Mouse (Mus musculus): ENCODE data around the gene Nrcam. TPM values are rescaled to one million over a fixed set of nuclear protein-coding genes. Genes with fewer than 3 reads are reported as not detected.

The Nrcam gene
- total RNA-seq, 2 experiments from 2014 or later, result 510 to 546 TPM

- DNase-seq (ENCODE audit: low spot score in 2 of 2), result no peak
These were observed 93.6 kb downstream of the Nrcam start for GRCm38 (mm10) chr12:44422154-44422866.

GRCm38 (mm10) chr12:44422867-44423255 is 94.2 kb downstream of the Nrcam start:
- DNase-seq (ENCODE audit: low spot score in 2 of 2), result no peak
- Histone ChIP-seq H3K4me3 (no peak overlapping the region), H3K27ac (no peak overlapping the region)
- no peak for TF ChIP-seq CTCF (conservative IDR thresholded peaks at IDR 0.05)

More at GRCm38 (mm10) chr12:44422154-44422866, 93.6 kb downstream of the Nrcam start:
- Histone ChIP-seq H3K27ac (no peak overlapping the region), H3K4me3 (no peak overlapping the region)
- no peak for TF ChIP-seq CTCF (conservative IDR thresholded peaks at IDR 0.05)

DNA sequence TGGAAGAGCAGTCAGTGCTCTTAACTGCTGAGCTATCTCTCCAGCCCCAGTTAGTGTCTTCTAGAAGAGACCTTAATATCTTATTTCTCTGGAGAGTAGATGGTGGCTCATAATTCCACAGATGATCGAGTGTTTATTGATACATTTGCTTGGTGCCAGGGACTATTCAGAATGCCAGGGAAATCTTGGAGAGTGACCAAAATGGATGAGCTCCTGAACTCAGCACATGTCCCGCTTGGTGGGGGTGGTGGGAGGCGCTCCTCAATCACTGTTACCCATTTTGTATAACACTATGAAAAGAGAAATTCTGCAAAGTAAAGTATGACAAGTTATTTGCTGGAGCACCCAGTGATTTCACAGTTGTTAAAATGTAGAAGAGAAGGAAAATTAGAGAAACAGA is 95.3 kb downstream of the Nrcam start:
- no peak for TF ChIP-seq CTCF (conservative IDR thresholded peaks at IDR 0.05)
- H3K4me3 ChIP-seq, result no peak overlapping the region
- H3K27ac ChIP-seq, result no peak overlapping the region
- DNase-seq (ENCODE audit: low spot score in 2 of 2), result peak; percentile 52 to 61

DNA sequence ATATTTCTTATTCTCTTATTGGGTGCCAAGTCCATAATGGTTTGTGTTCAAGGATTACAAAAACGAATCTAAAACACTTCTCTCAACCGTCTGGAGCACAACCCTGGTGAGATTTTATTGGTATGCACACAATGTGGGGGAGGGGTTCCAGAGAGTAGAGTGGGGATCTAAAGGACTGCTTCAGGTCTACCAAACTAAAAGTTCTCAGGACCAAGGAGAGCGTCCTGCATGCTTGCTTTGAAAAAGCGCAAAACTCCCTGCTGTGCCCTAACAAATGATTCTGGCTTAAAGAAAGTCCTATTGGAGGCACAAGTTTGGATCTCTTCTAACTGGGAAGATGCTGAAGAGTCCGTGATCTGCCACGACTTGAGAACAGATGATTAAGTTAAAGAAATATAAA is 96.4 kb downstream of the Nrcam start:
- no peak for DNase-seq (ENCODE audit: low spot score in 2 of 2)
- TF ChIP-seq CTCF (conservative IDR thresholded peaks at IDR 0.05), result no peak
- H3K27ac ChIP-seq, result no peak overlapping the region
- H3K4me3 ChIP-seq, result no peak overlapping the region

DNA sequence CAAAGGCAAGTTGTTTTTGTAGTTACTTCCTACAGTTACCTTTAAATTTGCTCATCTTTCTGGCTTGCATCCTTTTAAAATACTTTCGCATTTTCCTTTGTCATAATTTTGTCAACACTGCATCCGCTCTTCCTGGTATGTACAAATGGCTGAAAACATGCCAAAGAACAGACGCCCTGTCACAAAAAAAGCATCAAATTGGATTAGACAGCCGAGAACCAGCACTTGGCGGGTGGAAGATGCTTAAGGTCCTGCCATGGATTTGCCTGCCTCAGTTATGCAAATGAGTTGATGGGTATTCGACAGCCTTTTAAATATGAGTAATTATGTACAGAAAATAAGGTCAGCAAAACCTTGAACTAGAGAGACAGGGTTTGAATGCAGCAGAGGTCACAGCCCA is 101.7 kb downstream of the Nrcam start:
- peak in 1 of 2 experiments; percentile 44 for DNase-seq (ENCODE audit: low spot score in 2 of 2)
- no peak overlapping the region for H3K4me3 ChIP-seq
- H3K27ac ChIP-seq, result peak overlapping the region; percentile 73
- TF ChIP-seq CTCF (conservative IDR thresholded peaks at IDR 0.05), result no peak

DNA sequence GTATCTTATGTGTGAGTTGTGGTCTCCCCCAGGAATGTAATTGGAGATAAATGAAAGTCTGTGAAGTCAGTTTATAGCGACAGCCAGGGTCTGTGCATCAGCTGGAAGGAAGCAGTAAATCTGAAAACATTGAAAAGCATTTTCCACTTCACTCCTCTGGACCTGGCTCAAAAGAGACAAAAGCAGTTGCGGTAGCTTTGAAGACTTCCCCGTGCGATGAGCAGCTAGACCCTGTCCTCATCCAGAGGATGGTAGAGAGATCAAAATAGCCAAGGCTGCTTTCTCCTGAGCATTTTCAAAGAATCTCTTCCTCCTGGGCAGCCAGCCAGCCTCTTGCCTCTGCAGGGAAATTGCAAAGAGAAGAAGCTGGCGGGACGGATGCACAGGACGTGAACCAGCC is 102.3 kb downstream of the Nrcam start:
- peak overlapping the region; percentile 73 for H3K27ac ChIP-seq
- no peak for DNase-seq (ENCODE audit: low spot score in 2 of 2)
- TF ChIP-seq CTCF (conservative IDR thresholded peaks at IDR 0.05), result no peak
- H3K4me3 ChIP-seq, result no peak overlapping the region

GRCm38 (mm10) chr12:44432727-44433126 is 104.0 kb downstream of the Nrcam start:
- Histone ChIP-seq H3K4me3 (no peak overlapping the region), H3K27ac (no peak overlapping the region; the same call in 1 of the 2 replicates)
- no peak for DNase-seq (ENCODE audit: low spot score in 2 of 2)
- no peak for TF ChIP-seq CTCF (conservative IDR thresholded peaks at IDR 0.05)

DNA sequence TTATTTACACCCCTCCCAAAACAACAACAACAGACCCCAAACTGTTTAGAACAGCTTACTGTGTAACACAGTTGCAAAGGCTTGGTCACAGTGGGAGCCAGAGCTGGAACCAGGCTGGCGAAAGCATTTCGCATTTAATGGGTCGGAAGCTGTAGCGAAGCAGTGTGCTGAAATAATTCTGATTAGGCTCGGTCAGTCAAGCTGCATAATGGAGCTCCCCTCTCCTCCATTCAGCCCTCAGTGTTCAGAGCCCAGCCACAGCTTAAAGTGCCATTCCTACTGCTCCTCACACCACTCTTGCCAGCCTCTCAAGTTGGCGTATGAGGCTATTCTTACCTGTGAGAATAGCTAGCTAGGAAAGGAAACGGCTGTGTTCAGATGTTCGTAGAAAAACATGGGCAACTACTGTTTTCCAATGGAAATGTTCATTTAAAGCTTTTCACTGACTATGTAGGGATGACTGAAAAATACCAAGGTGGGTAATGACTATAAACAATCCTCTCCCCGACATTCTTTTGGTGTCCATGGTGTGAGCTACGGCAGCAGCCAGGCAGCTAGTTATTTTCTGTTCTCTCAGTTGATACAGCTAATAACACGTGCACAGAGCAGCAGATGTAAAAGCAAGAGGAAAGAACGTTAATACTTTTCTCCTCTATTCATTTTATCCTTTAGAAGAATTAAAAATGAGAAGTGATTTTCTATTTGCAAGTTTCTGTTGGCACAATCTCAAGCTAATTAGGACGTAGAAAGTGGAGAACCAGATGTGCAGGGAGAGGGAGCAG is 108.6 kb downstream of the Nrcam start:
- DNase-seq (ENCODE audit: low spot score in 2 of 2), result no peak
- TF ChIP-seq CTCF (conservative IDR thresholded peaks at IDR 0.05), result no peak
- peak overlapping the region; percentile 17; the same call in 1 of the 2 replicates for H3K4me3 ChIP-seq
- H3K27ac ChIP-seq, result peak overlapping the region; percentile 86

- H3K4me3 ChIP-seq, result peak overlapping the region; percentile 24; the same call in 1 of the 2 replicates
- no peak for TF ChIP-seq CTCF (conservative IDR thresholded peaks at IDR 0.05)
- peak overlapping the region; percentile 86 for H3K27ac ChIP-seq
- no peak for DNase-seq (ENCODE audit: low spot score in 2 of 2)
These were observed 110.2 kb downstream of the Nrcam start for GRCm38 (mm10) chr12:44438884-44439283.

DNA sequence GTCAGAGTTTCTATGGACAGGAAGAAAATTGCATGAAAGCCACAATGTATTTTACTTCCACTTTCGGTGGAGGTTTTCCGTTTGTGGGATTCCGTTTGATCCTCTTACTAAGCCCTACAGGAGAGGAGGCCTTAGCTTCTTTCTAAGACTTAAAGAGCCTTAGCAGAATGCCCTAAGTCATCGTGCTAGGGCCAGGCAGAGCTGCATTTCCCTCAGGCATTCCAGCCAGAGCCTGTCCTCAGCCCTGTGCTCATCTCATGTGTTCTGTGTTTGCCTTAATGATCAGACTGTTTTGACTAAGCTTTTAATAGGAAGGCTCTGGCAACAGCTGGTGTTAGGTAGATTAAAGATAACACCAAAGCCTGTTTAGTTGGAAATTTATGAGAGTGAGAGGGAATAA is 111.5 kb downstream of the Nrcam start:
- no peak for TF ChIP-seq CTCF (conservative IDR thresholded peaks at IDR 0.05)
- H3K27ac ChIP-seq, result peak overlapping the region; percentile 86

DNA sequence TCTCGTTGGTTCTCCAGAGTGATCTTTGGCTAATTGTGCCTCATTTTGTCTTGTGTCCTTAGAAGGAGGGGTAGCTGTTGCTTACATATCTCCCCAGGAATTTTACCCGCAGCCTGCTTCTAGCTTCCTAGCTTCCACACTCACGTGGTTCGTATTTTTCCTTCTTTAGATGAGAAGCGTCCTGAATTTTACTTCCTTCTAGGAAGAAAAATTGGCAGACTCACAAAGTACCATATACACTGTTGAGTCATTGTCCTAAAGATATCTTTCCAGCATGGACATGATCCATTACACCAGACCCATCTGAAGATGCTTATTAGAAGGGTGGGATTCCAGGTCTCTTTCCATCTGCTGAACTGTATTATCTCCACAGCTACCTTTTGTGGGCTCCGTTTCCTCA is 122.2 kb downstream of the Nrcam start:
- H3K4me3 ChIP-seq, result no peak overlapping the region
- DNase-seq (ENCODE audit: low spot score in 2 of 2), result no peak
- no peak for TF ChIP-seq CTCF (conservative IDR thresholded peaks at IDR 0.05)

More for the DNA sequence above, 111.5 kb downstream of the Nrcam start:
- DNase-seq (ENCODE audit: low spot score in 2 of 2), result no peak
- no peak overlapping the region; the same call in 1 of the 2 replicates for H3K4me3 ChIP-seq

DNA sequence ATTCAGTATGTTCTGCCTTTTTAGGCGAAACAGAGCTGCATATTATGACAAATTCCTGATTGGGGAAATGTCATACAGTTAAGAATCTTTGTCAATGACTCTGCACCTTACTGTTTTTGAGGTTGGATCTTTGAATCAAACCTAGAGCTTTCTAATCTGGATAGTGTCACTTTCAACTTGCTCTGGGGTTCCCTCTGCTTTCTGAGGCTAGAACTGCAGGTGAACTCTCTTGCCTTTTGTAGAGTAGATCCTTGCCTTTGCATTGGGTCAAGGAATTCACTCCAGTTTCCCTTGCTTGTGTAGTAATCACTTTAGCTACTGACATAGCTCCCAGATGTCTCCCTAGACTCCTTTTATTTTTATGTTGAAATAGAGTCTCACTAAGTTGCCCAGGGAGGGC is 123.1 kb downstream of the Nrcam start:
- Histone ChIP-seq H3K27ac (no peak overlapping the region), H3K4me3 (no peak overlapping the region)
- no peak for DNase-seq (ENCODE audit: low spot score in 2 of 2)
- peak; percentile 74 for TF ChIP-seq CTCF (conservative IDR thresholded peaks at IDR 0.05)

More for the DNA sequence above, 122.2 kb downstream of the Nrcam start:
- no peak overlapping the region for H3K27ac ChIP-seq

- DNase-seq (ENCODE audit: low spot score in 2 of 2), result no peak
- no peak overlapping the region for H3K27ac ChIP-seq
- no peak overlapping the region for H3K4me3 ChIP-seq
- TF ChIP-seq CTCF (conservative IDR thresholded peaks at IDR 0.05), result no peak
These were observed 125.1 kb downstream of the Nrcam start for GRCm38 (mm10) chr12:44453791-44454190.
